Comparison of ENCODE assay signal across 15 mouse cellular contexts in the genomic region with DNA sequence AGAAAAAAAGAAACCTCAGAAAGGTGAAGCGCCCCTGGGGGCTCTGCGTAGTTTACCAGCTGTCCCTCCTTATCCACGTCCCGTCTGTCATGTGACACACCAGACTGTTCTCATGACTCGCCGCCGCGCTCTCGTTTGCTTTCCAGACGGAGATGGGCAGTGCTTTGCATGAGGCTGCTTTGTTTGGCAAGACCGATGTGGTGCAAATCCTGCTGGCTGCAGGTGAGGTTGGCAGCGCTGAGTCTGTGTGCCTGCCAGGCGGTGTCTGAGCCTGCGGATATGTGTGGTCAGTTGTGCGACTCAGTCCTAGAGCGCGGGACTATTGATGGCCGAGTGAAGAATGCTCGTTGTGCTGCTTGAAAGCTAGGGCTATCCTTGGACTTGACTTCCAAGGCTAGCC.
"Had no signal": no experiment of that assay in that cellular context is flagged by ENCODE, and none has a peak within 500 bp of the region (broad histone marks: within the 10 kb centered on the region; RNA-seq: fewer than 3 reads in every experiment).

No protein-coding gene starts in this region.

- H3K27me3 ChIP-seq: liver, embryonic 15.5 days; neural tube, embryonic 15.5 days had no signal

- H3K4me1 ChIP-seq: limb, embryonic 10.5 days; liver, embryonic 15.5 days; neural tube, embryonic 15.5 days had no signal

- ATAC-seq: lung, postnatal 0 days had no signal

- H3K9ac ChIP-seq: liver, embryonic 15.5 days; neural tube, embryonic 15.5 days had no signal

- H3K27ac ChIP-seq: left cerebral cortex, adult 2 months; limb, embryonic 10.5 days; liver, embryonic 15.5 days; neural tube, embryonic 15.5 days had no signal

- DNase-seq: kidney, postnatal 14 days; lung, adult 2 months; lung, postnatal 36 days; midbrain, embryonic 14.5 days; right cerebral cortex, adult 18-20 months; right cerebral cortex, postnatal 25 days; thymus, adult 18-20 months; thymus, postnatal 14 days had no signal

- H3K9me3 ChIP-seq: limb, embryonic 10.5 days; liver, embryonic 15.5 days; neural tube, embryonic 15.5 days had no signal

- H3K4me3 ChIP-seq: left cerebral cortex, adult 2 months; limb, embryonic 10.5 days; liver, embryonic 15.5 days; myocyte; neural tube, embryonic 15.5 days had no signal

- H3K4me2 ChIP-seq: liver, embryonic 11.5 days; liver, embryonic 15.5 days; neural tube, embryonic 15.5 days had no signal
